Mouse (Mus musculus) thymus, postnatal 36 days (tissue): ENCODE results near the gene 6030452D12Rik.

Experiments used
- DNase-seq, 2 experiments: peaks; one replicate each; pipeline ENCODE4 v3.0.0; 2022; ENCODE audit warnings: mixed read lengths in 2 of 2

The 6030452D12Rik gene

DNA sequence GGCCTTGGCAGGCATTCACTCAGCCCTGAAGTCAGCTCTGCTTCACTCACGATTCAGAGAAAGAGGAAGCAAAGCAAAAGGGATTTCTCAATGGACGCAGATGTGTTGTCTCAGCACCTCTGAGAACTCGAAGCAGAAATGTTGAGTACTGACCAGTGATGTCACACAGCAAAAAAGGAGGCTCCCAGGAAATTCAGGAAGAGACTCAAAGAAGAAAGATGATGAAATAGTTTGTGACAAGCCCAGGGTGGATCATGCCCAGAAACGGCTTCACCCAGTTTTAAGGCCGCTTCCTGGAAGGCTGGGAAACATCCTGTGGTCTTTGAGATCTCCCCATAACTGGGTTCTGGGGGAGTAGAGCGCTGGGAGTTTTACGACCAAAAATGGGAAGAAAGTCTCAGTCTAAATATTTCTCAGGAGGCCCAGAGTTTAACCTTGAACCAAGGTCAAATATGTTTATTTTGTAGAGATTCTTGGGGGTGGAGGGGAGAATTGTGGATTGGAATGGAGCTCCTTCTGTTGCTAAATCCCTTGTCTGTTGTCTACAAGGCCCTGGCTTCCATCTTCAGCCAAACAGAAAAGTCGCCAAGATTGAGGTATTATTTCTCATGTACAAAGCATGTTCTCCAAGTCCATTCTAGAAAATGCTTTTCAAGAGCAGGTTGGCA, at the start of gene 6030452D12Rik:
Gene 6030452D12Rik (plus strand): TSS at position 505 of the 668 bp plus-strand sequence.
- no peak for DNase-seq

DNA sequence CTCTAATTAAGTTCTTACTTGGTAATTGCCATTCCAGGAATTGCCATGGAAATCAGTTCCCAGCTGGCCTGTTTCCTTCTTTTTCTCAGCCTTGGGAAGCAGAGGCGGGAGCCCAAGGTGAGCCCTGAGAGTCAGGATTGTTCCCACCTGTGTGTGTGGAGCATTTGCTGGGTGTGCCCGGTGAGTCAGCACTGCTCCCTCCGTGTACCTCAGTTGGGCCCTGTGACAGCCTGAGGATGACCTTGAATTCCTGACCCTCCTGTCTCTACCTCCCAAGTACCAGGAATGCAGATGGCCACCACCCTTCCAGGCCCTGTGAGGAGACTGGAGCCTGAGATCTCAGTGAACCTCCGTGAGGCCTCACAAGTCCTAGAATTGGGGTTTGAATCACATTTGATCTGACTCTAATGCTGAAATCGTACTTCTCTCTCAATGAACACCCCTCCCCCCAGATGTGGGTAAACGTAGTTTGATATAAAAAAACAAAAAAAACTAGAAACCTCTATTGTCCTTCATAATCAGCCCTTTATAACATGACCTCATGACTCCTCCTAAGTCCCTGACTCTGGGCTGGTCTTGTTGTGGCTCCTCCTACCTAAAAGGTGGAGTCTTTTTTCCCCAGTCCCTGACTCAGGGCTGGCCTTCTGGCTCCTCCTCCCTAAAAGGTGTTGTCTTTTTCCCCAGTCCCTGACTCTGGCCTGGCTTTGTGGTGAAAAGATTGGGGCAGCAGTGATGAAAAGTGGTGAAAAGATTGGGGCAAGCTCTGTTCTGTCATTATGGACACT, 48.8 kb upstream of the 6030452D12Rik start:
- DNase-seq = no peak

DNA sequence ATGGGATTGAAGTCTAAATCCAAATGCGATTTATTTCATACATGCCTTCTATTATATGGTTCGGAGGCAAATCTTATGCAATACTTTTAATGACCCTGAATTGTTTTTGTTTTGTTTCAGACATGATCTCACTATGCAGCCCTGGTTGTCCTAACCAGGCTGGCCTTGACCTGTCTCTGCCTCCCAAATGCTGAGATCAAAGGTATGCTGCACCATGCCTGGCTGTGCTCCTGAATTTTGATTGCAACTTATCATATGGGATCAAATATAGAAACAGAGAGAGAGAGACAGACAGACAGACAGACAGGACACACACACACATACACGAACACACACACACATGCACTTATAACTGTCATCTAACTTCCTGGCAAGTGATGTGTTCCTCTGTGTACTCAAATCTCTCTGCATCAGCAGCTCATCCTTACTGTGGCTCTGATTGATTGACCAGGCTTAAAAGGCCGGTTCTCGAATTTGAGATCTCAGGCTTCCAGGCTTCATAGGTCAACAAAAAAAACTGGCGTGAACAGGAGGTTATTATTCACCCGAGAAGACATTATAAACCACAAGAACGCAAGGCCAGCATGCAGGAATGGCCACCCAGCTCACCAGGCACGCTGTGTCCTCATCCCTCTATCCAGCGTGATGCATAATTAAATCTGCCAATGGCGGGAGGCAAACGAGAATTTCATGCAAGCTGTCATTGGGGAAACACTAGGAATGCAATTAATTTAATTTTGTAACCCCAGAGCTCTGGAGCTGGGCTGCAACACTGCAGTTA, 47.4 kb upstream of the 6030452D12Rik start:
- no peak for DNase-seq

DNA sequence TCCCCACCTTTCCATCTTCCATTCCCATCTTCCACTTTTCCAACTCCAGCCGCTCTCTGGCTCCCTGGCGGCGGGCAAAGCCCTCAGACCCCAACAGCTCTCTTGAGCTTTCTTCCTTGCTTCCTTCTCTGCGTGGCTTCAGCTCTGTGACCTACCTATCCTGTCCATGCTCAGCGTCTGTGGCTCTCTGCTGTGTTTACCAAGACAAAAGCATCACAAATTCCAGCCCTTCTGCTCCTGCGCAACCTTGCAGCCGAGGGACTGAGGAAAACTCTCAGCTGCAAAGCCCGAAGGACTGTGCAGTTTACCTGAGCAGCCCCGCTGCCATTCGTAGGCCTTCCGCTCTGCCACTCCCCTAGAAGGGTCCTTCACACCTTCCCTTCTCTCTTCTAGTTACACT, 46.3 kb upstream of the 6030452D12Rik start:
- no peak for DNase-seq

DNA sequence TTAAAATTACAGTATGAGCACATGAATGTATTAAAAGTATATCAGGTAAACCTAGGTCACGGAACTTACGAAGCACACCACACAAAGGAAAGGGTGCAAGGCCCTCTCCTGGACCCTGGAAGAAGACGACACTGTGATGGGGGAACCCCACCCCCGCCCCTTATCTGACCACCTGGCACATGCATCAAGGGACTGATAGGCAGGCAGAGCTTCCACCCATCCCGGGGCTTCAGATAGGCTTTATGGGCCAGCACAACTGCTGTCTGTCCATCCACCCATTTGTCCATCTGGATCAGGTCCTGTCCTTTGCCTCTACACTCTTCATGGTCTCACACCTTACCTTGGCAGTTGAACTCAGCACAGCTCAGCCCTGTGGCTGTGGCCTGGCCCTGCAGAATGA, 38.2 kb upstream of the 6030452D12Rik start:
- DNase-seq = no peak

DNA sequence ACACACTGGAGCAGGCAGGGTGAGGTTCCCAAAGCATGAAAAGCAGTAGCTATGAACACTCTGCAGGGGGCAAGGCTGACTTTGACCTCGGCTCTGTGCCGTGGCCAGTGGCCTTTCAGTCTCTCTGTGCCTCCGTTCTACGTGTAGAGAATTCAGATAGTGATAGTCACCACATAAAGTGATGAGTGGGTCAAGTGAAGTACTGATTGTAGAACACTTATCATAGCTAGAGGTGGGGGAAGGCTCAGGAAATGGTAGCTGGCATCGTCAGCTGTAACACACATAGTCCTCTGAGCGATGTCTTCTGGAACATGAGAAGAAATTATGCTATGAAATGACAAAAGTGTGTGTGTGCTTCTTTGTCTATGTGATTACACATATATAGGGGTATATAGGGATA, 36.5 kb upstream of the 6030452D12Rik start:
- DNase-seq = no peak

DNA sequence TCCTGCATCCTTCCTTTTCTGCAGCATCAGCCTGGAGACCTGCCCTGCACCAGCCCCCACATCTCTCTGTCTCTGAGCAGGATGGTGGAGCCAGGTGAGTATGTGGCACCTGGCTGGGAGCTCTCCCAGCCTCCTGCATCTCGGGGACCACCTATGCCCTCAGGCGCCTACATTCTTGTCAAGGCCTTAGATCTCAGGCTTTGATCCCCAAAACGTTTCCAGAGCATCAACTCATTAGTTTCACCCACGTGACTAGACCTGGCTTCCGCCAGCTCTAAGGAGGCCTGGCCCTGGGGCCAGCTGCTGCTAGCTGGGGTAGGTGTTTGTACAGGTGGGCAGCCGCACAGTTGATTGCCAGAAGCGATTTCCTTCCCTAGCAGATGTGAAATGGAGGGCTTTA, 30.8 kb upstream of the 6030452D12Rik start:
- DNase-seq = no peak

DNA sequence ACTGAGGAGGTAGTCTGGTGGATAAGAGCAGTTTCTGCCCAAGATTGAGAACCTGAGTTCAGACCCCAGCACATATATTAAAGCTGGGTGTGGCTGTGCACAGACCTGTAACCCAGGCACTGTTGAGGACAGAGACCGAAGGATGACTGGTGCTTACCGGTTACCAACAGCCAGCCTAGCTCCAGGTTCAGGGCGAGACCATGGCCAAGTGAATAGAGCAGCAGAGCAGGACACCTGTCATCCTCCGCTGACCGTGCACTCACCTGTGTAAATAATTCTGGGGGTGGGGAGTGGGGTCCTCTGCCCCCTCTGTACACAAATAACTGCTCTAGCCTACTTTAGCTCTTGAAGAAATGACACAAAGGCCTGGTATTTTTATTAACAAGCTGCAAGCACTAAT, 26.3 kb upstream of the 6030452D12Rik start:
- no peak for DNase-seq

DNA sequence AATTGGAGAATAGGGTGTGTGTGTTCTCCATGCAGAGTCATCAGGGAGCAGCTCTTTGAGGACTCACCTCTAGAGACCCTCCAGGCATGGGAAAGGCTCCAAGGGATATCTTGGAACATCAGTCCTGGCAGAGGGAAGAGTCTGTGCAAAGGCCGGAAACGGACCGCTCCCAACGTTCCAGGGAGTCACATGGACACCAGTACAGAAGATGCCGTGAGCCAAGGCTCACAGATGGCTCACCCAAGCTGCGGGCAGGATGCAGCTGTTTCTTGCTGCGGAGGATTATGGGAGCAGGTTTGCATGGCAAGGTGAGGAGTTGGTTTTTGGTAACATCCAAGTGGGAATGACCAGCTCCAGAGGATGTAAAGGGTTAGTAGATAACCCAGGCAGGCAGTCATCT, 3.9 kb downstream of the 6030452D12Rik start:
- no peak for DNase-seq

DNA sequence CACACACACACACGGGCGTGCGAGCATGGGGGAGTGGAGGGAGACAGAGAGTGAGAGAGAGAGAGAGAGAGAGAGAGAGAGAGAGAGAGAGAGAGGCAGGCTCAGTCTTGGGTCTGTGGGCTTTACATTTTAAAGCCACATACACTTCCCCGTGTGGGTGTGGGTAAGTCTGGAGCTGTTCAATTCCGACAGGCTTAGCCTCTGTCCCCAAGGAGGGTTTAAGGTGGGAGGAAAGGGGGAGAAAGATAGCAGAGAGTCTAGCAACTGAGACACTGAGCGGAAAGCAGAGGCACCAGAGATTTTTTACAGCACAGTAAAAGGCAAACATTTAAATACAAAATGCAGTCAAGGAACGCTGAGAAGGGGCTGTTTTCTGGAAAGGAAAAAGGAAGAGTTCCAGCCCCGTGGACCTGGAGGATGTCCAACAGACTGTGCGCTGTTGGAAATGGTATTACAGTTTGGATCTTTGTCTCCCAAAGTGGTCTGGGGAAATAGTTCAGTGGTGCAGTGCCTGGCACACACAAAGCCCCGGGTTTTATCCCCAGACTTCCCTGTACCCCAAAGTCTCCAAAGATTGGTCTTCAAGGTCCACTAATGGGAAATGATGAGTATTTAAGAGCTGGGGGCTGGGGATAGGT, 5.1 kb downstream of the 6030452D12Rik start:
- DNase-seq = no peak

DNA sequence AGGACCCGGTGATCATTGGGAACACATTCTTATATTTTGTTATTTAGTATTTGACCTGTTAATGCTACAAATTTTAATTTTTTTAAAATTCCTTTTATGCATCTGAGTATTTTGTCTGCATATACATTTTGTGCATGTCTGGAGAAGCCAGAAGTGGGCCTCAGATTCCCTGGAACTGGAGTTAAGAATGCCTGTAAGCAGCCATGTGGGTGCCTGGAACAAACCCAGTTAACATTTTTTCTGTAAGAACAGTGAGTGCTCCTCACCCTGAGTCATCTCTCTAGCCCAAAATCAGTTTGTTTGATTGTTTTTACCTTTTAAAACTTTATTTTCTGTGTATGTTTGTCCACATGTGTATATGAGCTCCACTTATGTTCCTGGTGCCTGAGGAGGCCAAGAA, 5.8 kb downstream of the 6030452D12Rik start:
- no peak for DNase-seq

DNA sequence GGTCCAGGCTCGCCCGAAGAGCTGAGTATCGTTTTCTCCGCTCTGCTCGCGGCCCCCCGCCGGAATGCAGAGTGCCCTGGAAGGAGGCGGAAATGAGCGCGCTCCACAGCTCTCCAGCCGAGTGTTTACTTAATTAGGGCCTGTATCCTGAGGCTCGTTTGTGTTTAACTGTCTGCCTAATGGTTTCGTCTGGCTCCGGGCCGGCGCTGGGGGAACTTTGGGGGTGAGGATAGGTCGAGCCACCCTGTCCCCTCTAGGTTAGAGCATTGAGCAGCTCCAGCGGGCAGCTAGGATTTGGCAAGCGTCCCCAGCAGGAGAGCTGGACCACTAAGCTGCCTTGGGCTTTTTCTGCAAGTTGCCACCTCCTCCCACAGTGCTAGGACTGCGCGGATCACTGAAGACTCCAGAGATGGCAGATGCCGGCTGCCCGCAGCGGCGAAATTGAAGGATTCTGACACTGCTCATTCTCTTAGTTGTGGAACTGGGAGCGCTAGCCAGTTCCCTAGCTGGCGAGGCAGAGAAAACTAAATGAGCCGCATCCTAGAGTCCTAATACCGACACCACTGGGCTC, 7.5 kb downstream of the 6030452D12Rik start:
- DNase-seq = no peak

DNA sequence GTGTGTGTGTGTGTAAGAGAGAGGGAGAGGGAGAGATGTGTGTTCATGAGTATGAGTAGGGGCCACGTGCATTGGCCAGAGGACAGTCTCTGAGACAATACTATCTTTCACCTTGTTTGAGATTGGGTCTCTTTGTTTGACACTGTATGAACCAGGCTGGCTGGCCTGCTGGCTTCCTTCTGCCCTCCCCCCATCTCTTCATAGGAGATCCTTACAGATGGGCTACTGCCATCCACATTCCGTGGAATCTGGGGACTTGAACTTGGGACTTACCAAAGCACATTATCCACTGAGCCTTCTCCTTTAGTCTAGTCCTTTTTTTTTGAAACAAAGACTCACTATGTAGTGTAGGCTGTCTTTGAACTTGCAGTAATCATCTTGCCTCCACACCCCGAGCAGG, 8.1 kb downstream of the 6030452D12Rik start:
- DNase-seq = no peak

DNA sequence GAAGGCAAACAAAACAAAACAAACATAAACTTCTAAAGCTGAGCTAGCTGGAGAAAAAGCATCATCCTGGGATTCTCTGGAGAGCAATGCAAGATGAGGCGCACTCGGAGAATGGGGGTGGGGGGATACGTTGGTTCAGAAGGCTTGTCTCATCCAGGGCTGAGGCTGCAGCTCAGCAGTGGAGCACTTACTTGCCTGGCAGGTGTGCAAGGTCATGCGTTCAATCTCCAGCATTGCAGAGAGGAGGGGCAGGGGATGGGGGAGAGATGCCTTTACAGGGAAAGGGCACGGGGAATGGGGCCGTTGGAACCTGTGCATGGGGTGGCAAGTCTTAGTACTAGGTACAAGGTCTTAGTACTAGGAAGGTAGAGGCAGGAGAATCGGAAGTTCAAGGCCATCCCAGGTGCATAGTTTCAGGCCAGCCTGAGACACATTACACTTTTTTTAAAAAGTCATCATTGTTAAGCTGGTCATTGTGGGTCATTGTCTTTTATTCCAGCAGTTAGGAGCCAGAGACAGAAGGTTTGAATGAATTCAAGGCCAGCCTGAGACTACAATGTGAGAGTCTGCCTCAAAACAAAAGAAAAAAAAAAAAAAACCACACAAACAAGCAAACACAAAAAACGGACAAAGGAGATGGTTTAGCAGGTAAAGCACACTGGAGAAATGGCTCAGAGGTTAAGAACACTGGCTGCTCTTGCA, 8.9 kb downstream of the 6030452D12Rik start:
- no peak for DNase-seq

DNA sequence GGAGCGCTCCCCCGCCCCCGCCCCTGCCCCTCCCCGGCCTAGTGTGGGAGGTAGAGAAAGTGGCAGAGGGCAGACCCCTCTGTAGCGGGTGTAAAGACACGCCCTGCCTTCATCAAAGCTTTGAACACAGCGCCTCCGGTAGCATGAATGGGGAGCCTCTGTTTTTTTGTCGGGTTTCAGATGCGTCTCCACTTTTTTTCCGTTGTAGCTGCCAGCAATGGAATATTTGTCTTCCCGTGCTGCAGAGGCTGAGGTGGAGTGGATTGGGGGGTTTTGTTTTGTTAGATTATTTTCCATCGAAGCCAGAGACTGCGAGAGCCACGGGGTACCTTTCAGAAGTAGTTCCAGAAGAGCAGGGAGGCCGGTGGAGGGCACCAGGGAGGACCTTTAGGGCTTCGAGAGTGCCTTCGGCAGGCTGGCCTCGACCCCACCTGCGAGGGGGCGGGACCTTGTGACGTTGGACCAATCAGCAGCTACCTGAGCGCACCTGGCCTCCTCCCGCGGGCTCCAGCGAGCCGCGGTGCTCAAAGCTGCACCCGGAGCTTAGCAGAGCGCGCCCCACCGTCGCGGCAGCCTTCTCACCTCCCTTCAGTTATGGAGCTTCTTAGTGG, 10.1 kb downstream of the 6030452D12Rik start, which contains the start of gene Cdh3:
Gene Cdh3 (plus strand): TSS at position 527 of the 611 bp plus-strand sequence.
- peak; percentile 22 to 46 for DNase-seq

DNA sequence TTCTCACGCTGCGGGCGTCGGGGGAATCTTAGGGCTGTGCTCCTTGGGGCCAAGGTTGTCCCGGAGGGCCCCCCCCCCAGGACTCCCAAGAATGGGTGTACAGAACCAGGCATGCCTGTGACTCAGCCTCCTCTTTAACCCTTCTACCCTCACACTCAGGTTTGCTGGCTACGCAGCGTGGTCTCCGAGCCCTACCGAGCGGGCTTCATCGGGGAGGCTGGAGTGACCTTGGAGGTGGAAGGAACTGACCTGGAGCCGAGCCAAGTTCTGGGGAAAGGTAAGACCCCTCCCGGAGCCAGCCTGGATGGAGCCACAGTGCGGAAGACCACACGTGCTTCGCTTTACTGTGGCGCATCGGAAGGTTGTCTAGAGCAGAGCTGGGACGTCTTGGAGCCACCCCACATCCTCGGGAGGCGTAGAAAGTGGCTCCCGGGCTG, 10.8 kb downstream of the 6030452D12Rik start:
- DNase-seq = no peak

DNA sequence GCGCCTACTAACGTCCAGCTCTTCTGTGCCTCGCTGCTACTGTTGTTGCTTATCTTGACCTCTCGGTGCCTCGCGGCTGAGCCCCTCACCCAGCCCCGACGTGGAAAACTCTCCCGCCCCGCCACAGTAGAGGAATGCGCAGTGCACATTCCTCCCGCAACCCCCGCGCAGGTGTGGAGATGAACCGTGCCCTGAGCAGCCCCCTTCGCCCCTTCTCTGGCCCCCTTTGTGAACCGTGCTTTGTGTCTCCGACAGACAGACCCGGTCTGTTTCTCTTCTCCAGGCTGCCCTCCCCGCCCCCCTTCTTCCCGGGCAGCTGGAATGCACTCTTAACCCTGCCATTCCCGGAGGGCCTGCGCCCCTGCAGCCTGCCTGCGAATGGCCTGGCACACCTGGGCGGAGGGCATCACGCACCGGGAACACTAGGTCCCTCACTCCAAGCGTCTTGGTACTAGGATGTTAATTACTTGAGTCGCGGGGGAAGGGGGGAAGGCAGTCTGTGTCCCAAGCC, 11.3 kb downstream of the 6030452D12Rik start:
- no peak for DNase-seq

DNA sequence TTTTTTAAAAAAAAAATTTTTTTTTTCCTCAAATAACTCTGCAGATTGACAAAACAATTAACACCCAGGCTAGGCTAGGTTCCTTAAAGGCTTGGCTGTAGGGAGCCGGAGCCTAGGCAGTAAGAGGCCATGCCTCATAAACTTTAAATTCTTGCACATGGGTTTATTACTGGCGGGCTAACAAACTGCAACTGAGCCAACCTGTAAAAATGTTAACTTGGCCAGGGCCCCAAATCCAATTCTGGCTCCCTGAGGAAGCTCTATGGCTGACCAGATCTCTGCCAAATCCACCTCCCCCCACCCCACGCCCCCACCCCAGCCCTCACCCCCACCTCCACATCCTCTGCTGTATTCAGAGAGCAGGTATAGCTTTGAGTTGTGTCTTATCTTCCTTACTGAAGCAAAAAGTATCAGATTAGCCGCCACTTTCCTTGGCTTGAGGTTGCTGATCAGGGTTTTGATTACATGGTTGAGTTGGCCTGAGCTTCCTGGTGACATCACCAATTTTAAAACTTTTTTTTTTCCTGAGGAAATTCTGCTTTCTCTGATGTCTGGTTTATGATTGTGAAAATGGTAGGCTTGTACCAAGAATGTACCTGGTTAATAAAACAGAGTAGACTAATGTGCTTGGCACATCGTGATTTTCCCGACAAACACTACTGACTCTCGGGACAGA, 12.3 kb downstream of the 6030452D12Rik start:
- DNase-seq = no peak

DNA sequence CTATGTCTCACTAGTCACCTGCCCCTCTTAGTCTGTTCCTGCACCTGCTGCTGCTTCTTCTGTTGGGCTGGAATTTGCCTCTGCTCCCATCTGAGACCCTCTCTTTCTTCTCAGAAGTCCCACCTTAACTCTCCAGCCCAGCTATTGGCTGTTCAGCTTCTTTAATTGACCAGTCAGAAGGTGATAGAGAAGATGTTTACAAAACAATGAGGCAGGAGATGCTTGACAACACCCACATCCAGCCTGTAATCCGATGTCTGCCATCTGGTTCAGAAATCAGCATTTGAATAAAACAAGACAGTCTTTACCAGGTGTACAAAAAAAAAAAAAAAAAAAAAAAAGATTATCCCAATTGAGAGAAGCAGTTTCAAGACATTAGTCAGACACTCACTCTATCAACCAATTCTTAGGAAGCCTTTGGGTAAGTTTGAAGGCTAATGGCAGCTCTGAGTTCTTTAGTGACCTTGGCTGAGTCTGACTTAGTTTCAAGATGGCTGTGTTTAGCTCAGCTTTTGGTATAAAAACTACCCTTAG, 15.7 kb downstream of the 6030452D12Rik start:
- DNase-seq = no peak

DNA sequence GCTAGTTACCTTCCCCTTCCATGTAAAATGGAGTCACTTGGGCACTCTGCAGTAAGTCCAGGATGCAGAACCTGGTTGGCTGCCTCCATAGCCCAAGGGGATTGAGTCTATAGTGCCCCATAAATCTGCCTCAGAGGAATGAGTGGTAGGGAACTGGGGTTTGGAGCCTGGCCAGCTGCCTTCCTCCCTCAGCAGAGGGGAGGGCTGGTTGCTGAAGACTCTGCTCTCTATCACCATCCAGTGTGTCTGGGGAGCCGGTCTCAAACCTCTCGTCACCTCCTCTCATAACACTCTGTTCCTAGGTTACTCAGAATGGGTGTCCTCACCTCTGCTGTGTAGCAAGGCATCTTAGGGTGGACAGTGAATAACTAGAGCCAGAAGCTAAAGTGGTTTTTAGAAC, 16.3 kb downstream of the 6030452D12Rik start:
- DNase-seq = no peak
